Mouse (Mus musculus): Measurements from ENCODE around the gene Sfmbt2.

DNA sequence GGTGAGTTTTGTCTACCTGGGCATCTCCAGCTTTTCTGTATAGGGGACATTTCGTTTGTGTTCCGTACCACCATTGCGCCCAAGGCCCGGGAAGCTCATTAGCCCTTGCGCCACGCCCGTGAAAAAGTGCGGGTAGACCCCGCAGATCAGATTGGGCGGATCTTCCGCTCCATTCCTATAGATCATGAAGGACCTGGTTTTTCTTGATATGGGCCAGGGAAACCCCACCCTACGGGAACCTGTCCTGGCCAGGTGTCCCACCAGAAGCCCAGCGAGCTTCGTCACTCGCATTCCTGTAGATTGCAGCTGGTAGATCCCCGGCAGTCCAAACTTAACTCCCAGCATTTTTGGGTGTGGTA lies 1.1 kb downstream of the Sfmbt2 start:
- TF ChIP-seq MAFK (IDR thresholded peaks at IDR 0.05; ENCODE audit: insufficient read depth, low read depth, low read length) = no peak
- TF ChIP-seq HCFC1 (IDR thresholded peaks at IDR 0.05; ENCODE audit: borderline replicate concordance, insufficient read depth, low read length) = no peak
- no peak for TF ChIP-seq CHD2 (IDR thresholded peaks at IDR 0.05; ENCODE audit: low read depth, low read length)
- no peak for TF ChIP-seq ZC3H11A (IDR thresholded peaks at IDR 0.05; ENCODE audit: borderline replicate concordance, low read depth, low read length)
- no peak for TF ChIP-seq ZNF384 (IDR thresholded peaks at IDR 0.05; ENCODE audit: low read depth, low read length)

All from ES-E14 (cell line).